Mouse (Mus musculus) kidney, postnatal 4 days (tissue): Measurements from ENCODE around the gene Mcu.

ENCODE experiments used
- DNase-seq, 2 experiments: peaks; one replicate each; pipeline ENCODE4 v3.0.0; 2021; ENCODE audit warnings: mixed read lengths in 2 of 2

Mcu gene

DNA sequence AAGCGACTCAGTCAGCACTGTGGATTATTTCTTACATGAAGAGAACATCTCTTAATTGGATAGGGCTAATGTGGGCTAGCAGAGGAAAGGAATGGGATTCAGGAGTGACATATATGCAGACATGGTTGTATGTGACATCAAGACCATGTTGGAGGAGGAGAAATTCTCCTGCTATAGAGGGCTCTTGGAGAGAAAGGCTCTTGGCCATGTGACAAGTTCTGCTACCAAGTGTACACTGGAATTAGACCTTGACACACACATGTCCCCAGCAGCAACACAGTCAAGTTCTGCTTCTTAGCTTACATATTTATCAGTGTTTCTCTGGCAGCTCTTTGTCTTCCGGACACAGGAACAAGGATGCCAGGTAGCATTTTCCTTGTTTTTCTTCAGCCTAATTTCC is 129.1 kb downstream of the Mcu start:
- DNase-seq = no peak

DNA sequence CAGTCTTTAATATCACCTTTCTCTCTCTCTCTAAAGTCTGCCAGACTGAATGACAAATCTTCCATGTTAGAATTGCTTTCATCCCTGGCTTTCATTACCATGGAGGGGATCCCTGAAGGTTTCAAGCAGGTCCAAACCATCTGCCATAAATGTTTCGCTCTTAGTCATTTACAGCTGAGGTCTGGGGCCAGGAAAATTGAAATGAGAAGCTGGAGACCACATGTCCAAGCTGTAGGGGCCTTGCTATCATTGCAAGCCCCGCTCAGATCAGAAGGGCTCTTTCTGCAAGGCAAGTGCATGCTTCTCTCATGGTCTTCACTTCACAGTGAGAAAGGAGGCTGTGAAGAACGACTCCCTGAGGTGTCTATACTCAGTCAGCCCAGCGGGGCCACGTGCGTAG is 132.2 kb downstream of the Mcu start:
- DNase-seq = no peak

DNA sequence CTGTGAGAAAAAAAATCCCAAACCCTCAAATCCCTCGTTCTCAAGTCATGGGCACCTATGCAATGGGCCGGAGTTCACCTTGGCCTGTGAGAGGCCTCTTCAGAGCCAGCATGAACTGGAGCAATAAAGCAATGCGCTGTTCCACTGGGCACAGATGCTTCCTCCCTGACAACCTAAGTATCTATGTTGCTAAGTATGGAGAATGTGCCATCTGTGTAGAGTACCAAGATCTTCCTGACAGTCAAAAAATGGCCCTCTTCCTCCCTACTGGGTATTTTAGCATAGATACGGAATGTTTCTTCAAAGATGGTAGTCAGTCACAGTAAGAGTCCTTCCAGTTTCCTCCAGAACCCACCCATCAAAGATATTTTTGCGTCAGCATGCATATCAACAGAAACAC is 135.1 kb downstream of the Mcu start:
- no peak for DNase-seq

DNA sequence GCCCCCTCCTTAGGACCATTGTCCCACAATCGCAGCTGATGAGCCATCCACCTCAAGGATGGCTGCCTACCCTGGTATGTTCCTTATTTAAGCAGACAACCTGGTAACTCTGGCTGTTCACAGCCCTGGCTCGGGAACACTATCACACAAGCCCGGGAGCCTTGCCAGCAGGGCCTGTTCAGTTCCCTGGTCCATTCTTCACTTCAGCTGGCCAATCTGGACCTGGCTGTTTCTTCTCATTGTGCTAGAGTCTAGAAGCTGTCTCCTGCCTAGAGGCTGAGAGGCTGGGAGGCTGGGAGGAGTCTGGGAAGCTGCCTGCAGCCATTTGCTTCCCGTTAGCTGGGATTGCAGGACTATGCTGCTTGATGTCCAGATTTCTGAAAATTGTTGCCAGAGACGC is 146.0 kb downstream of the Mcu start:
- no peak for DNase-seq

DNA sequence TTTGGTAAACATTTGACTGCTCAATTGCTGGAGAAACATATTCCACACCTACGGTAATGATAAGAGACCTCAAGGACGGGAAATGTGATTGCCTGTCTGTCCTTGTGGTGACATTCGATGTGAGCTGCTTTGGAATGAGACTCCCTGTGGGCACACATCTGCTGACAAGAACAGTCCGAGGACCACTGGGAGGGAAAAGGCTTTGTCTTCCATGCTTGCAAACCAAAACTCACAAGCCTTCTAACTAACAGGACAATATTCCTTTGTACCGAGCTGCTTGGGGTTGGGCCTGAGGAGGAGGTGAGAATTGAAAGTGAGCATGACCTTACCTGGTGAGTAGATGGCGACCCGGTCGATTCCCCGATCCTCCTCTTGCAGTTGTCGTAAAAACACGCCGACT is 149.2 kb downstream of the Mcu start:
- no peak for DNase-seq

DNA sequence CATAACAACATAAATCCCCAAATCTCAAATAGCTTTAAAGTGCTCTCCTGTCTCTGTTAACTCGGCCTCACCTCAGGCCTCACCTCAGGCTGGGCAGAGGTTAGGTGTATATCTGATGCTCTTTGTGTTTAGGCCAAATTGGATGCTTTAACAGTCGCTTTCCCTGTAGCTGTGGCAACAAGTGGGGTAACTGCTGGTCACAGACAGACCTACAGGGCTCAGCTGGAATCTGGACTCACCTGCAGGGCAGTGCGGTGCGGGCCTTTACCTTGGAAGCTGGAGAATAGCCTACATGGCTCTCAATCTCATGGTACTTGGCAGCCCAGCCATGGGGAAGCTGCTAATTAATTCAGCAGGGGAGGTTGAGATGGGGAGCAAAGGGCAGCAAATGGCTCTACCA is 149.9 kb downstream of the Mcu start:
- DNase-seq = no peak

DNA sequence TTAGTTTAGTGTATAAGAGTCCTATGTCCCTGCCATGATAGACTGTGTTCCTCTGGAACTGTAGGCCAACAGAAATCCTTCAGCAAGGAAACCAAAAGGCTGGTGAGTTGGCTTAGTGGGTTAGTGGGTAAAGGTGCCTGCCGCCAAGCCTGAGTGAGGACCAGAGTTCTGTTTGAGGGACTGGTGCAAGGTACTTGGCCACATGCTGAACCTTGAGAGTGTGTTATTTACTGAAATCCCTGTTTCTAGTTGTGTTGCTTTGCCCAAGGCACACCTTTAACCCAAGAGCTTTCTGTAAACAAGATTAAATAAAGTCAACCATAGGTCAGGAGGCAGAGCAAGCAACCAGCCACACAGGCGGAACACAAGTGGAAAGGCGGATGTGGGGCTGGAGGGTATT is 150.9 kb downstream of the Mcu start:
- DNase-seq = no peak

DNA sequence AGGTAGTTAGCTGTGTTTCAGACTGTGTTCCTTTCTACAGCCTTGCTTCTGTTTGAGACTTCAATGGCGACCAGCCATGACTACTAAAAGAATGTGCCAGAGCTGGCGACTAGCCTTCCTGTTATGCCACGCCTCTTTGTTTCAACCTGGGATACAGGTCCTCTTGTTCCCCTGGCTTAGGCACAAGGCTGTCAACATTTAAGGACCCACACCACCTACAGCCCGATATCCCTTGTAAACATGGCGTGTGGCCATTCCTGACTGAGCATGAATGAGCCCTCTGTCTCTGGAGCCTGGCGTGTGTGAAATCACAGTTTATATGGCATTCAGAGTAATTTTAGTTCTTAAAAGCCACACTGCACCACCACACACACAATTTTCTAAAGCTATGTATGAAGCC is 154.2 kb downstream of the Mcu start:
- no peak for DNase-seq

DNA sequence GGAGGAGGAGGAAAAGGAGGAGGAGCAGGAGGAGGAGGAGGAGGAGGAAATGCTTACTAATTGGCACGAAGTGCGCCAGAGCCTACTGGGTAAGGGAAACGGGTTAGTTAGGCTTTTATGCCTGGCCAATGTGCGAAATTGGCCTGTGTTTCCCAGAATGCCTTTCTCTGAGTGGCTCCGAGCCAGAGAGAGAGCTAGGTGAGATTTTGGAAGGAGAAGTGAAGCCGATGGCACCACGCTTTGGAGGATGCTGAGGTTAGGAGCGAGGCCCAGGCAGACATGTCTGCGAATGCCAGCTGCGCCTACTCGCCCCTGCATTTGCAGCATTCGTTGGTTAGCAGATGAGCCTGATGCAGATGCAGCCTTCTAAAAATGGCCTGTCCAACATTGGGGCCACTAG is 156.7 kb downstream of the Mcu start:
- no peak for DNase-seq

DNA sequence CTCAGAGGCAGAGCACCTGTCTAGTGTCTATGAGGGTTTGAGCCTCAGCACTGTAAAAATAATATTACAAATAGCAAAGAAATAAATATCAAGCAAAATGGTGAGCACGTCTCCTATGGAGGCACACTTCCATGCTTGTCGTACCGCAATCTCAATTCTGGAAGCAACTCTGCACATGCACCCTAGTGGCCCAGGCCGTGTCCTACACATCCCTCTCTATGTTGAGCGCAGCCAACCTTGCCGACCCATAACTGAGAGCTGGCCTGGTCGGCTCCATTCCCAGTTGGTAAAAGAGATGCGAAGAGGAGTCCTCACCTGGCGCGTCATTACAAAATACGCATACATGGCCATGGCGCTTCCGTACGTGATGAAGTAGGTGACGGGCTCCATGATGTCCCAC is 161.9 kb downstream of the Mcu start:
- no peak for DNase-seq

DNA sequence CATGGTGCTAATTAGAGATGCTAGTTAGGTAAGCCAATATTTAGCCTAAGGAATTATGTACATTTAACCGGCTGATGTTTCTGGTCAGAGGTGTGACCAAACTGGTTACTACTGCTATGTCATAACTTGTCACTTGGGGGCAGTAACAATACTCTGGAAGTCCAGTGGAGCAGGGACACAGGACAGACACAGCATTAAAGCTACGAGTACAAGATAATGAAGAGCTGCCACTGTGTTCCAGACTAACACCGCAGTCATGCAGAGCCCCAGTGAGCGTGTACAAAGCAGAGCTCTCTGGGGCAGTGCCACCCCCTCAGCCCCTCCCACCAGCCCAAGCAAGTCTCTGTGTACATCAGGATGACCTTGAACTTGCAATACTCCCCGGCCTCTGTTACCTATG is 164.7 kb downstream of the Mcu start:
- peak in 1 of 2 experiments; percentile 21 for DNase-seq

DNA sequence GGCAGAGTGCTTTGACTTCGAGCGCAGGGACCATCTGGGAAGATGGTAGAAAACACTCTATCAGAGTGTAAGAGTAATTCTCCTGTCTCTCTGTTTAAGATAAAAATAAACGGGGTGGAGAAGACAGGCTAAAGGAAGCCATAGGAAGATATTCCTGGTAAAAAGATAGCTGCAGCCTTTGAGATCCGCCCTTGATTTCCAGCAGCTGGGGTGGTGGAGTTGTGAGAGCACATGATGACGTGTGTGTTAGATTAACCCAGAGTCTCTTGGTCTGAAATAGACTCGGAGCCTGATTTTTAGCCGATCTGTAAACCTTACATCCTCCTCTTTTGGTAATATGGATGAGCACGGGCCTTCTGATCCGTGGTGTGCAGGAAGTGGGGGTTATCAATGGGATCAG is 168.9 kb downstream of the Mcu start:
- DNase-seq = no peak

DNA sequence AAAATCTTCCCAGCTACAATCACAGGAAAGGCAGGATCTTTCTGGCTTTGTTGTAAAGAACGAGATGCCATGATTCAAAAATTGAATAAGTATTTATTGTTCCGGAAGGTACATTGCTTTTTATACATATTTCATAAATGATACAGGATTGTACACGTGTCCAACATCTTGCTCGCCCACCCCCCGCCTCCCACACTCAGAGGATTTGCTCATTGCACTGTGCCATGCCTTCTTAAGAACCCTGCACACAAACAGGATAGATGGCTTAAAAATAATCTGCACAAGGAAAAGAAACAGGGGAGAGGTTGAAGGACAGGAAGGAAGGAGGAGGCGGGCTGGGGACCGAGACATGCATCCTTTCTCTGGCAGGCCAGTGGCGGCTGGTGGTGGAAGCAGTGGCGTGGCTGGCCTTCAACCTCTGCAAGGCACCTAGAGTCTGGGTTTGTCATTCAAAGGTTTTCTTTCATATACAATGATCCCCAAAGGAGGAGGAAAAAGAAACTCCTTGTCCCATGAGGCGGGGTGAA is 169.5 kb downstream of the Mcu start:
- peak; percentile 15 to 39 for DNase-seq

DNA sequence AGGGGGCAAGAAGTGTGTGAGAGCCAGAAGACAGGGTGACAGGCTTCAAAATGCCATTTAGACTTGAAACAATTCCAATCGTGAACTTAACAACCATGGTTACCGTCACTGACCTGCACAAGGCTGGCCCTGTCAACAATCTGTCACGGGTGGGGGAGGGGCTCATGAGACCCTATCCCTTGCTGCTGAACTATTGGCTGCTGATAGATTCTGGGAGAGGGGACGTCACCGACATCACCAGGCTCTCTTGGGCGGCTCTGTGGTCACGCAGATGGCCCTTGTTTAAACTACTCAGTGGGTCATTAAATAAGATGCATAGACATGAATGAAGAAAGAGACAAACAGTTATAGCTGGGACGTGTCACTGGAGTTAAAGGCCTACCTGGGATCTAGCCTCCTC is 171.9 kb downstream of the Mcu start:
- DNase-seq = no peak

DNA sequence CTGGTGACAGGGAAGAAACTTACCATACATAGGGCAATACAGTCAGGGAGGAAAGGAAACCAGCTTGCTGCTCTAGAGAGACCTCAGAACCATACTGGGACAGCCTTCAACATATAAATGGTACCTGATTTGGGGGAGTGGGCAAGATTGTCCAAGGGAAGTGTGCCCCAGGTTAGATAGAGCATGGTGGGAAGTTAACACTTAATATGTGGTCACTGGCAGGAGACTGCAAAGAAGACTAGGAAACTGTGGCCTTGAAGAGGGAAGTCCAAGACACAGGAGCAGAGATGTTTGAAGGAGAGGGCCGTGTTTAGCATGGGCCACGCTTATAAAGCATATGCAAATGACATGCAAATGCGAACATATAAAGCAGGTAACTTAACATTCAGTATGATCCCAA is 172.4 kb downstream of the Mcu start:
- DNase-seq = no peak

DNA sequence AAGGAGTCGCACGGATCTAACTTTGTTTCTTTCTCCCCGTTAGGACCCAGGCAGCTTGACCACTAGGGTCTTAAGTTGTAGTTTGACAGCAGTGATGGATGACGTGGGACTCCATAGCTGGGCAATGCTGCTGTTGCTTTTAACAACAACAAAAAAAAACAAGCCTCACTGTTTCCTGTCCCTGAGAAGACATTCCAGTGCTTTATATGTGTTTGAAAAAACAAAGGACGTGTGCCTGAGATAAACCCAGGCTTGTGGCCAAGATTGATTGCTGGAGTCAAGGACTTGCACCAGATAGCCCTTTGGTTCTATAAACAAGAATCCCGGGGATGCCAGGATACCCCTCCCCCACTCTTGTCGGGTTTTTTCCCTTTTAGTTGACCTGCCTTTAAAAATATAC is 173.3 kb downstream of the Mcu start:
- DNase-seq = peak; percentile 30 to 45

DNA sequence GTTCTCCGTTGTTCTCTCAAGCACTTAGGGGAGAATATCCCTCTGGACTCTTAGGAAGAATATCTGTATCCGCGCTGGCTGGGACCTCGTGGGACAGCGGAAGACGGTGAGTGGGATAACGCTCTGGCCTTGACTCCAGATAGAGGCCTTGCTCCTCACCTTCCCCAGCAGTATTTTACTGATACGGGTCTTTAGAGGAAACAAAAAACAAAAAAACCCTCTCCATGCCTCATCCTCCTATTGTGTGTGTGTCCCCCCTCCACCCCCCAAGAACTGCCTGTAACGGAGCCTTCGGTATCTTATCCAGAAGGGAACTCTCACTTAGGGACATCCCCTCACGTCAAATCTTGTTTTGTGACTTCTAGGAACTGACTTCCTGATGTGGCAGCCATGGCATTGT is 174.8 kb downstream of the Mcu start, which contains the start of gene Oit3:
Gene Oit3, minus strand, starts transcription at position 44 of the 400 bp plus-strand sequence.
- no peak for DNase-seq

DNA sequence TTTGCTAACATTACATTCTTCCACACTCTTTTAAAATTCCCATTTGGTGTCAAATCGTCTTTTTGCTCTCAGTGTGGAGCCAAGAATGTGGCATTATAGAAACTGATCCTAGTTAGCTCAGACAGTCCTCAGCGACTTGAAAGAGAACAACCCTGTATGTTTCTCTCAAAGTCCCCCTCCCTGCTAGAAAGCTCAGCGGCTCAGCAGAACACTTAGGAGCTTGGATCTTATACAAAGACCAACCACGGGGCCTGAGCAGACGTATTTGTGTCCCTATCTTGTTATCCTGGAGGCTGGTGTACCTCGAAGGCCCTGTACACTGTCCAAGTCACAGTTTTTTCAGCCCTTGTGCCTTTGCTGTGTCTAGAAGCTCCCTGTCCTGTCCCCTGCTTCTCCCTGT is 176.3 kb downstream of the Mcu start:
- DNase-seq = no peak

DNA sequence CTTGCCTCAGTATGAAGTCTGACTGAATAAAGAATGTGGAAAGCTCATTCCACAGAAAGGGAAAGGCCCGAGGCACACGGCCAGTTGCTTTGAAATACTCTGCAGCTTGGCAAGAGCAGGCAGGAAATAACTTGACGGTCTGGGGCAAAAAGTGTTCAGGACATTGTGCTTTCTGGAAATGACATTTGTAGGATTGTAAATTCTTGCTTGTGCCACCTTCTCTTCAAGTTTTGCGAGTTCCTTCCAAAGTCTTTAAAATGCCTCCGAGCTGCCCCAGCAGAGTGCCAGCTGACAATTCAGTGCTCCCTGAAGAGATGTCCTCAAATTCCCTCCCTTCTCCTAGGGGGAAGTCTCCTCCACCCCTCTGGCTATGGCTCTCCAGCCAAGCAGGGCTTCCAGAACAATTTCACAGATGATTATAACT is 177.0 kb downstream of the Mcu start:
- peak; percentile 59 to 62 for DNase-seq

DNA sequence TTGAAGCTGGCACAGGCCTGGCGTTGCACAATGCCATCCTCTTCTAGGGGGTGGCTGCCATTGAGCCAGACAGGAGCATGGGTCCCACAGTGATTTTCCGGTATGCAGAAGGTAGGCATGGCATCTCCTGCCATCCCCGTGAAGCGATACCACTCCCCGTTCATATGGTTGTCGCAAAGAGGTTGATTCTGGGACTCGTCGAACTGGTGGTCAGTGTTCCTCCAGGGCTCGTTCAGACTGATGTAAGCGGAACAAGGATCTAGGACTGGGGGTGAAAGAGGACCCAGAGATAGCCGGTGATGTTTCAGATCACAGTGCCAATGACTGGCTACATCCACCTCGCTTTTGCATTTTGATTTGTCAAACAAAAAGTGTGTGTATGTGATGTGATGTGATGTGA is 177.8 kb downstream of the Mcu start:
- DNase-seq = no peak

DNA sequence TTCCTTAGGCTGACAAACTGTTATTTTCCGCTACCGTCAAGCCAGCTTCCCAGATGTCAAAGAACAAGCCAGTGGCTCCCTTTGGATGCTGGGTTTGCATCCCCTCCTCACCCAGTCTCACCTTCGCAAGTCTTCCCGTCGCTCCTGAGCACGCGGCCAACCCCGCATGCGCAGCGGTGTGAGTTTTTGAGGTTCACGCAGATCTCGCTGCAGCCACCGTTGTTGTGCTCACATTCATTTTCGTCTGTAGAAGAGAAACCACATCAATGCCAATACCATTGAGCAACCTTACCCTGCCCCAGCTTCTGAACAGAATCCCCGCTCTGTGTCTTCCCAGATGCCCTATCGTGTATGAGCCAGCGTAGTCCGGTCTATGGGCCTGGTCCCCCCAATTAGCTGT is 180.7 kb downstream of the Mcu start:
- no peak for DNase-seq

DNA sequence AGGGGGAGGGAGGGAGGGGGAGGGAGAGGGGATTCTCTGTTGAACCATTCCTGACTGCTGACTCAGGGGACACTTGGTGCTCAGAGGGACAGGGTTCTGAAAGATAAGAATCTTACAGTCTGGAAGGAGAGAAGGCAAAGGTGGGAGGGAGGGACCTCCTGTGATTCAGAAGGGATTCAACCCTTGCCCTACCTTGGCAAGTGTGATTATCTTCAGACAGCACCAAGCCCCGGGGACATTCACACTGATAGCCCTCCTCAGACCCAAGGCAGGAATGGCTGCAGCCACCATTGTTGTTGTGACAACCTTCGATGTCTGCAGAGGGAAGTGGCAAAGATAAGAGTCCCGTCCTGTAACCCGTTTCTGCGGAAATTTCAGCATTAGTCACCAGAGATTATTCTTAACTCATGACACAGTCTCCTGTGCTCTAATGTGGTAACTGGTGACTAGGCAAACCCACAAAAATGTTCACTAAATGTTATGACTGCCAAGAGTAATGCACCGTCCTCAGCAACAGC is 185.7 kb downstream of the Mcu start:
- no peak for DNase-seq

DNA sequence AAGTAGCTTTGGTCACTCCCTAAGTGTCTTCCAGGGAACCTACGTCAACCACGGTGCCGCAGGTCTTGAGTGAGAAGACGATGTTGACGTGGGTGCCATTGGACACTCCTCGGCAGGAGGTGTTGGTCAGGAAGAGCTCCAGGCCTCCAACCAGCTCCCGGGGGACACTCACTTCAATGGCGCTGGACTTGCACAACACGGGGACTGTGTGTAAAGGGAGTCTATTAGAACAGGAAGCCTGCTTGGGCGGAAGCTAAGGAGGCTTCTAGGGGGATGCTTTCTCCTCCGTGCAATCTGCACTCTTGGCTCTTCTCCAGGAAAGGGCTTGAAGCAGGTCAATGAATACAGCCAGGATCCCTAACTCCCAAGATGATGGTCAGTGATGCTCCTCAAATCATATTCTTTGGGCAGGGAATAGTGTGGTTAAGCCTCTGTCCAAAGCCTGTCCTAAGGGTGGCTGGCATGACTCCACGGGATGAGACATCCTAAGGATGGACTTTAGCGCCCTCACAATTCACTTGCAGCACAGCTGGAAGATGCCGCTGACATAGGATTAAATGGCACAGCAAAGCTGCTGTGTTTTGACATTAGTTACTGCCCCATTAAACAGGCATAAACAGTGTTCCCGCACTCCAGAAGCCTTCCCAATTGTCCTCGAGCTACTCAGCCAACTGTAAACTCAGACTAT is 186.9 kb downstream of the Mcu start:
- DNase-seq = no peak

DNA sequence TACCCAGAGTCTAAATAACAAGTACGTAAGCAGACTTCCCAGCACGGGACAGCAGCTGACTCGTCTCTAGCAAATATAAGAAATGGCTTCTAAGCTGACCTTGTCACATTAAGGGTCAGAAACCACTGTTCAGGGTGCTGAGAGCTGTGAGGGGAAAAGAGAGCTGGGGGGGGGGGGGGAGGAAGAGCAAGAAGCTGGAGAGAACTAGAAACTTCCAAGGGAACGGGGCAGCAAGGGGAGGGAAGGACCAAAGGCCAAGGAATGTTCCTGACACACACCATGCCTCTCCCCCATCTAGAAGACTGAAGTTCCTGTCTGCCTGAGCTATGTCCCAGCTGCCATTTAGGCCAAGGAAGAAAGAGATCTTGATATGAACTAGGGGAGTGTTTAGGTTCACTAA is 190.1 kb downstream of the Mcu start:
- no peak for DNase-seq

DNA sequence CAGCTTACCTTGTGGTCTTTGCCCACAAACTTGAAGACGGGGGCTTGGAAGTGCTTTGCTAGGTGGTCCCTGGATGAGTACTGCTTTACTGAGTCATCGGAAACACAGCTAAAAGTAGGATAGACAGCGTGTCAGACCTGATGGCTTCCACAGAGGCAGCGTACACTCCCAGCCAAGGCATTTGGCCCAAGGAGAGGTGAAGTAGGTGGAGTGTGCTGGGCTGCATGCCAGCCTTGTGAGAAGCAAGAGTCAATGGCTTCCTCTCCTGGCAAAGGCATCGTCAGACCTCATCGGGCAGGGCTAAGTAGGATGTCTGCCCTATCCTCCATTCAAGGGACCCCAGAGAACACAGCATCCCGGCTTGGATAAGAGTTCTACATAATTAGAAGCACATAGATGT is 191.1 kb downstream of the Mcu start:
- peak; percentile 43 to 68 for DNase-seq
